Comparison of ENCODE assay signal across 31 mouse cellular contexts in genomic region chr6:25736533-25736932, GRCm38 (mm10). TPM values are rescaled to one million over a fixed set of nuclear protein-coding genes. Genes with fewer than 3 reads are reported as not detected.
DNase-seq lines count a peak whose midpoint lies in the region; ATAC-seq lines count a peak whose summit lies in the region.
"Had no signal": no experiment of that assay in that cellular context is flagged by ENCODE, and none has a peak within 500 bp of the region (broad histone marks: within the 10 kb centered on the region; RNA-seq: fewer than 3 reads in every experiment).

No protein-coding gene starts in this region.

- no peak overlapping the region for H3K27ac ChIP-seq in midbrain, embryonic 12.5 days (replicated peaks)
- H3K27ac ChIP-seq in midbrain, embryonic 10.5 days (replicated peaks), result no peak overlapping the region
- no peak overlapping the region for H3K27ac ChIP-seq in hindbrain, embryonic 16.5 days (ENCODE audit: low read depth, low read length)
- H3K27ac ChIP-seq: forebrain, embryonic 13.5 days; heart, embryonic 13.5 days; hindbrain, embryonic 15.5 days; intestine, embryonic 15.5 days; kidney, postnatal 0 days; limb, embryonic 13.5 days; midbrain, embryonic 15.5 days; stomach, embryonic 15.5 days had no signal

- no peaks in the 10 kb centered on the region for H3K27me3 ChIP-seq in midbrain, embryonic 12.5 days
- no peaks in the 10 kb centered on the region for H3K27me3 ChIP-seq in midbrain, embryonic 10.5 days (ENCODE audit: low read depth, poor library complexity, severe bottlenecking)
- no peaks in the 10 kb centered on the region for H3K27me3 ChIP-seq in hindbrain, embryonic 16.5 days (replicated peaks; ENCODE audit: control insufficient read depth, insufficient read depth, low read length)
- H3K27me3 ChIP-seq: forebrain, embryonic 13.5 days; heart, embryonic 13.5 days; hindbrain, embryonic 15.5 days; intestine, embryonic 15.5 days; limb, embryonic 13.5 days; midbrain, embryonic 15.5 days; stomach, embryonic 15.5 days had no signal

- no peaks in the 10 kb centered on the region for H3K4me1 ChIP-seq in midbrain, embryonic 12.5 days
- no peaks in the 10 kb centered on the region for H3K4me1 ChIP-seq in midbrain, embryonic 10.5 days
- no peaks in the 10 kb centered on the region for H3K4me1 ChIP-seq in hindbrain, embryonic 16.5 days (ENCODE audit: control insufficient read depth, insufficient read depth, low read depth, low read length)
- H3K4me1 ChIP-seq: forebrain, embryonic 13.5 days; heart, embryonic 13.5 days; hindbrain, embryonic 15.5 days; intestine, embryonic 15.5 days; limb, embryonic 13.5 days; midbrain, embryonic 15.5 days; stomach, embryonic 15.5 days had no signal

- no peak overlapping the region for H3K9ac ChIP-seq in midbrain, embryonic 12.5 days (replicated peaks)
- H3K9ac ChIP-seq in hindbrain, embryonic 16.5 days (ENCODE audit: low read depth, low read length), result no peak overlapping the region
- H3K9ac ChIP-seq: forebrain, embryonic 13.5 days; heart, embryonic 13.5 days; hindbrain, embryonic 15.5 days; intestine, embryonic 15.5 days; limb, embryonic 13.5 days; midbrain, embryonic 15.5 days; stomach, embryonic 15.5 days had no signal

- ATAC-seq in midbrain, embryonic 12.5 days (ENCODE audit: low FRiP score, low read depth), result 0 out of 2 replicates have a peak, but pooled peaks have one; percentile 19
- ATAC-seq in hindbrain, embryonic 16.5 days, result 0 out of 2 replicates have a peak, but pooled peaks have one; percentile 40
- ATAC-seq: forebrain, embryonic 13.5 days; intestine, embryonic 15.5 days; midbrain, embryonic 15.5 days had no signal

- no peaks in the 10 kb centered on the region for H3K9me3 ChIP-seq in midbrain, embryonic 12.5 days
- H3K9me3 ChIP-seq in midbrain, embryonic 10.5 days (replicated peaks), result no peaks in the 10 kb centered on the region
- H3K9me3 ChIP-seq in hindbrain, embryonic 16.5 days (ENCODE audit: control insufficient read depth, low read length), result no peaks in the 10 kb centered on the region
- H3K9me3 ChIP-seq: forebrain, embryonic 13.5 days; heart, embryonic 13.5 days; hindbrain, embryonic 15.5 days; intestine, embryonic 15.5 days; limb, embryonic 13.5 days; midbrain, embryonic 15.5 days; stomach, embryonic 15.5 days had no signal

- H3K4me2 ChIP-seq in midbrain, embryonic 12.5 days (replicated peaks), result no peak overlapping the region
- H3K4me2 ChIP-seq in hindbrain, embryonic 16.5 days (ENCODE audit: low read length), result no peak overlapping the region
- H3K4me2 ChIP-seq: forebrain, embryonic 13.5 days; heart, embryonic 13.5 days; hindbrain, embryonic 15.5 days; intestine, embryonic 15.5 days; limb, embryonic 13.5 days; liver, embryonic 11.5 days; midbrain, embryonic 15.5 days; stomach, embryonic 15.5 days had no signal

- intact Hi-C loops in heart, postnatal 10 days (cut with DNase I), result no loop called here

- H3K36me3 ChIP-seq in midbrain, embryonic 12.5 days, result no peaks in the 10 kb centered on the region
- H3K36me3 ChIP-seq in midbrain, embryonic 10.5 days, result 0 out of 2 replicates have a peak, but pooled peaks cover 2% of the 10 kb centered on the region
- no peaks in the 10 kb centered on the region for H3K36me3 ChIP-seq in hindbrain, embryonic 16.5 days (ENCODE audit: control insufficient read depth, insufficient read depth, low read length)
- H3K36me3 ChIP-seq: hindbrain, embryonic 15.5 days; intestine, embryonic 15.5 days; limb, embryonic 13.5 days; midbrain, embryonic 15.5 days; stomach, embryonic 15.5 days had no signal

- DNase-seq in midbrain, embryonic 10.5 days (ENCODE audit: low spot score), result no peak
- peak; percentile 55 for DNase-seq in retina, postnatal 1 day
- DNase-seq in retina, embryonic 14.5 days (ENCODE audit: low spot score), result no peak
- no peak for DNase-seq in heart, postnatal 10 days
- DNase-seq in adrenal gland, postnatal 14 days, result no peak
- DNase-seq: adrenal gland, postnatal 25 days; cerebellum, adult 18-20 months; cerebellum, postnatal 10 days; gastrocnemius, postnatal 10 days; heart, postnatal 14 days; kidney, adult 8-10 months; kidney, postnatal 4 days; lung, postnatal 36 days; right cerebral cortex, postnatal 14 days; thymus, postnatal 14 days had no signal

- H3K4me3 ChIP-seq in midbrain, embryonic 12.5 days, result no peak overlapping the region
- no peak overlapping the region for H3K4me3 ChIP-seq in midbrain, embryonic 10.5 days
- H3K4me3 ChIP-seq in hindbrain, embryonic 16.5 days (ENCODE audit: low read length), result no peak overlapping the region
- H3K4me3 ChIP-seq: forebrain, embryonic 13.5 days; heart, embryonic 13.5 days; hindbrain, embryonic 15.5 days; intestine, embryonic 15.5 days; limb, embryonic 13.5 days; midbrain, embryonic 15.5 days; myocyte; stomach, embryonic 15.5 days had no signal

RNA-seq across cellular contexts. Expression of gene Gpr37, which starts 46.0 kb away (rescaled TPM):
- 0.92 and 1.2 TPM in 2 replicates for polyA plus RNA-seq in midbrain, embryonic 12.5 days (2016; fragmentation: Nextera tagmentation; extraction: Ambion mirVana)
- 0.94 and 1.3 TPM in 2 replicates for polyA plus RNA-seq in midbrain, embryonic 10.5 days (2016; fragmentation: Nextera tagmentation; extraction: Ambion mirVana)
- 5.7 and 6.2 TPM in 2 replicates for polyA plus RNA-seq in hindbrain, embryonic 16.5 days (2015; fragmentation: Nextera tagmentation; extraction: Ambion mirVana)
- total RNA-seq in heart, postnatal 10 days (2021), result under 1 TPM; 0.07 to 0.17 TPM
- 0.44 and 0.49 TPM in 2 replicates for total RNA-seq in adrenal gland, postnatal 14 days (2021)
- total RNA-seq: common myeloid progenitor, adult 5-6 weeks; megakaryocyte, adult 5-6 weeks; MEL had no signal
- polyA plus RNA-seq: gonadal fat pad, adult 2 months had no signal
